Mouse (Mus musculus): Measurements from ENCODE around the gene Fnip1. TPM values are rescaled to one million over a fixed set of nuclear protein-coding genes. Genes with fewer than 3 reads are reported as not detected.

Gene Fnip1
- polyA plus RNA-seq, 1 experiment = 7.5 TPM

- TF ChIP-seq CTCF (IDR thresholded peaks at IDR 0.05; ENCODE audit: control insufficient read depth, insufficient read depth, low read length) (no peak), POLR2A (IDR thresholded peaks at IDR 0.05; ENCODE audit: borderline replicate concordance, control insufficient read depth, low read depth, low read length) (no peak)
- Histone ChIP-seq H3K4me1 (ENCODE audit: control insufficient read depth, insufficient read depth, low read length) (no peaks in the 10 kb centered on the region; the same call in 1 of the 2 replicates), H3K27ac (ENCODE audit: control insufficient read depth, insufficient read depth, low read depth, low read length, poor library complexity) (no peak overlapping the region), H3K4me3 (replicated peaks; ENCODE audit: control insufficient read depth, low read depth, low read length) (no peak overlapping the region)
Observed at GRCm38 (mm10) chr11:54410612-54411011, 27.4 kb upstream of the Fnip1 start.

GRCm38 (mm10) chr11:54413017-54413416 lies 25.0 kb upstream of the Fnip1 start:
- WGBS = 6% methylated on average over 6 of the region's 6 CpGs
- H3K4me3 ChIP-seq (replicated peaks; ENCODE audit: control insufficient read depth, low read depth, low read length) = no peak overlapping the region
- TF ChIP-seq POLR2A (IDR thresholded peaks at IDR 0.05; ENCODE audit: borderline replicate concordance, control insufficient read depth, low read depth, low read length) (no peak), CTCF (IDR thresholded peaks at IDR 0.05; ENCODE audit: control insufficient read depth, insufficient read depth, low read length) (no peak)
- H3K27ac ChIP-seq (ENCODE audit: control insufficient read depth, insufficient read depth, low read depth, low read length, poor library complexity) = no peak overlapping the region
- peaks cover 2% of the 10 kb centered on the region; the same call in 1 of the 2 replicates for H3K4me1 ChIP-seq (ENCODE audit: control insufficient read depth, insufficient read depth, low read length)

- Histone ChIP-seq H3K4me3 (replicated peaks; ENCODE audit: control insufficient read depth, low read depth, low read length) (no peak overlapping the region), H3K27ac (ENCODE audit: control insufficient read depth, insufficient read depth, low read depth, low read length, poor library complexity) (no peak overlapping the region), H3K4me1 (ENCODE audit: control insufficient read depth, insufficient read depth, low read length) (no peaks in the 10 kb centered on the region; the same call in 1 of the 2 replicates)
- TF ChIP-seq CTCF (IDR thresholded peaks at IDR 0.05; ENCODE audit: control insufficient read depth, insufficient read depth, low read length) (no peak), POLR2A (IDR thresholded peaks at IDR 0.05; ENCODE audit: borderline replicate concordance, control insufficient read depth, low read depth, low read length) (no peak)
- WGBS = 77% methylated on average over 4 of the region's 4 CpGs
Observed at GRCm38 (mm10) chr11:54423007-54423406, 15.0 kb upstream of the Fnip1 start.

- H3K27ac ChIP-seq (ENCODE audit: control insufficient read depth, insufficient read depth, low read depth, low read length, poor library complexity) = no peak overlapping the region
- TF ChIP-seq CTCF (IDR thresholded peaks at IDR 0.05; ENCODE audit: control insufficient read depth, insufficient read depth, low read length) (no peak), POLR2A (IDR thresholded peaks at IDR 0.05; ENCODE audit: borderline replicate concordance, control insufficient read depth, low read depth, low read length) (no peak)
- no peak overlapping the region for H3K4me3 ChIP-seq (replicated peaks; ENCODE audit: control insufficient read depth, low read depth, low read length)
- 43% methylated on average over 5 of the region's 5 CpGs for WGBS
- no peaks in the 10 kb centered on the region; the same call in 1 of the 2 replicates for H3K4me1 ChIP-seq (ENCODE audit: control insufficient read depth, insufficient read depth, low read length)
Observed at GRCm38 (mm10) chr11:54426267-54426666, 11.7 kb upstream of the Fnip1 start.

- no peak overlapping the region for H3K27ac ChIP-seq (ENCODE audit: control insufficient read depth, insufficient read depth, low read depth, low read length, poor library complexity)
- WGBS = 59% methylated on average over 2 of the region's 2 CpGs
- no peak overlapping the region for H3K4me3 ChIP-seq (replicated peaks; ENCODE audit: control insufficient read depth, low read depth, low read length)
- TF ChIP-seq POLR2A (IDR thresholded peaks at IDR 0.05; ENCODE audit: borderline replicate concordance, control insufficient read depth, low read depth, low read length) (no peak), CTCF (IDR thresholded peaks at IDR 0.05; ENCODE audit: control insufficient read depth, insufficient read depth, low read length) (no peak)
- H3K4me1 ChIP-seq (ENCODE audit: control insufficient read depth, insufficient read depth, low read length) = no peaks in the 10 kb centered on the region; the same call in 1 of the 2 replicates
Observed at GRCm38 (mm10) chr11:54427138-54427537, 10.9 kb upstream of the Fnip1 start.

- TF ChIP-seq POLR2A (IDR thresholded peaks at IDR 0.05; ENCODE audit: borderline replicate concordance, control insufficient read depth, low read depth, low read length) (no peak), CTCF (IDR thresholded peaks at IDR 0.05; ENCODE audit: control insufficient read depth, insufficient read depth, low read length) (no peak)
- Histone ChIP-seq H3K4me1 (ENCODE audit: control insufficient read depth, insufficient read depth, low read length) (no peaks in the 10 kb centered on the region; the same call in 1 of the 2 replicates), H3K27ac (ENCODE audit: control insufficient read depth, insufficient read depth, low read depth, low read length, poor library complexity) (no peak overlapping the region), H3K4me3 (replicated peaks; ENCODE audit: control insufficient read depth, low read depth, low read length) (no peak overlapping the region)
- 27% methylated on average over 12 of the region's 12 CpGs for WGBS
Observed at GRCm38 (mm10) chr11:54427695-54428352, 10.2 kb upstream of the Fnip1 start.

GRCm38 (mm10) chr11:54429224-54429623 lies 8.8 kb upstream of the Fnip1 start:
- 59% methylated on average over 2 of the region's 2 CpGs for WGBS
- TF ChIP-seq CTCF (IDR thresholded peaks at IDR 0.05; ENCODE audit: control insufficient read depth, insufficient read depth, low read length) (no peak), POLR2A (IDR thresholded peaks at IDR 0.05; ENCODE audit: borderline replicate concordance, control insufficient read depth, low read depth, low read length) (no peak)
- no peaks in the 10 kb centered on the region; the same call in 1 of the 2 replicates for H3K4me1 ChIP-seq (ENCODE audit: control insufficient read depth, insufficient read depth, low read length)
- no peak overlapping the region for H3K27ac ChIP-seq (ENCODE audit: control insufficient read depth, insufficient read depth, low read depth, low read length, poor library complexity)
- no peak overlapping the region for H3K4me3 ChIP-seq (replicated peaks; ENCODE audit: control insufficient read depth, low read depth, low read length)

- 80% methylated on average over 1 of the region's 1 CpGs for WGBS
- Histone ChIP-seq H3K4me3 (replicated peaks; ENCODE audit: control insufficient read depth, low read depth, low read length) (no peak overlapping the region), H3K27ac (ENCODE audit: control insufficient read depth, insufficient read depth, low read depth, low read length, poor library complexity) (no peak overlapping the region), H3K4me1 (ENCODE audit: control insufficient read depth, insufficient read depth, low read length) (no peaks in the 10 kb centered on the region; the same call in 1 of the 2 replicates)
- TF ChIP-seq POLR2A (IDR thresholded peaks at IDR 0.05; ENCODE audit: borderline replicate concordance, control insufficient read depth, low read depth, low read length) (no peak), CTCF (IDR thresholded peaks at IDR 0.05; ENCODE audit: control insufficient read depth, insufficient read depth, low read length) (no peak)
Observed at GRCm38 (mm10) chr11:54435797-54436196, 2.2 kb upstream of the Fnip1 start.
